Mouse (Mus musculus): ENCODE results near the gene Vcl. TPM values are rescaled to one million over a fixed set of nuclear protein-coding genes. Genes with fewer than 3 reads are reported as not detected.

The Vcl gene
- total and polyA plus RNA-seq, 3 experiments, result 2.1 to 4.6 (median 4.5) TPM

DNA sequence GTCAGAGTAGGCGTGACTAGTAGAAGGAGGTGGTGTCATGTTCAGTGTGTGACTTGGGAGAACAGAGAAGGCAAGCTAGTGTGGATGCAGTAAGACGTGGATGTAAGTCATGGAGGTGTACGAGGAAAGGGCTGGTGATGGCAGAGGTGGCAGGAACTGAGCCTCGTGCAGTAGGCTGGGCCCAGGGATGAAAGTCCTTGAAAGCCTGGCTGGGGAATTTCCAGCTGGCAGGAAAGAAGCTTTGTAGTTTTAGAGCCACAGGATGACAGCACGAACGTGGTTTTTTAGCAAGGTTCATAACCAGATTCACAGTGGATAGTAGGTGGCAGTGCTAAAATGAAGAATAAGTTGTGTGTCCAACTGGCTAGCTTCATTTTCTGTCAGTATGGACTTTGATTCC, 41.2 kb downstream of the Vcl start:
- no peak overlapping the region for H3K27ac ChIP-seq (ENCODE audit: insufficient read depth, low read depth)
- H3K4me1 ChIP-seq (ENCODE audit: control insufficient read depth in 1 of 2, insufficient read depth in 2 of 2), result peaks cover 3 to 13% of the 10 kb centered on the region in 2 experiments; a peak in 2 of 4 replicates
- no peak overlapping the region for H3K9ac ChIP-seq (ENCODE audit: insufficient read depth, low read depth)
- no peaks in the 10 kb centered on the region for H3K27me3 ChIP-seq (replicated peaks)
- H3K9me3 ChIP-seq (replicated peaks; ENCODE audit: low read length), result no peaks in the 10 kb centered on the region
- no peaks in the 10 kb centered on the region for H3K36me3 ChIP-seq (replicated peaks in 1 of 2; ENCODE audit: control insufficient read depth in 1 of 2, insufficient read depth in 1 of 2, low read length in 1 of 2)
- in situ Hi-C loops (cut with MboI; ENCODE audit: low pct_ligation_motif_present, low pct_unique_long_range_greater_than_20kb, low sequenced_read_pairs), result no loop called here
- no peak overlapping the region for H3K4me2 ChIP-seq (ENCODE audit: insufficient read depth, low read depth, poor library complexity, severe bottlenecking)
- no peak overlapping the region for H3K4me3 ChIP-seq (replicated peaks in 1 of 3; ENCODE audit: low read depth in 2 of 3, low read length in 2 of 3, poor library complexity in 1 of 3)
- DNase-seq (ENCODE audit: extremely low read depth), result no peak
- TF ChIP-seq GABPA (IDR thresholded peaks at IDR 0.05; ENCODE audit: insufficient replicate concordance, low read depth, low read length), result no peak
- no peak for TF ChIP-seq MXI1 (IDR thresholded peaks at IDR 0.05; ENCODE audit: low read depth, low read length)
- TF ChIP-seq KAT2A (IDR thresholded peaks at IDR 0.05; ENCODE audit: insufficient replicate concordance, low read length), result no peak
- TF ChIP-seq ZC3H11A (IDR thresholded peaks at IDR 0.05; ENCODE audit: low read depth, low read length), result no peak
- dilution Hi-C loops (cut with MboI; ENCODE audit: extremely low pct_ligation_motif_present, extremely low pct_unique_long_range_greater_than_20kb, low sequenced_read_pairs), result no loop called here
- H3K79me2 ChIP-seq (replicated peaks; ENCODE audit: control insufficient read depth, extremely low read depth, insufficient read depth, poor library complexity, severe bottlenecking), result no peaks in the 10 kb centered on the region

DNA sequence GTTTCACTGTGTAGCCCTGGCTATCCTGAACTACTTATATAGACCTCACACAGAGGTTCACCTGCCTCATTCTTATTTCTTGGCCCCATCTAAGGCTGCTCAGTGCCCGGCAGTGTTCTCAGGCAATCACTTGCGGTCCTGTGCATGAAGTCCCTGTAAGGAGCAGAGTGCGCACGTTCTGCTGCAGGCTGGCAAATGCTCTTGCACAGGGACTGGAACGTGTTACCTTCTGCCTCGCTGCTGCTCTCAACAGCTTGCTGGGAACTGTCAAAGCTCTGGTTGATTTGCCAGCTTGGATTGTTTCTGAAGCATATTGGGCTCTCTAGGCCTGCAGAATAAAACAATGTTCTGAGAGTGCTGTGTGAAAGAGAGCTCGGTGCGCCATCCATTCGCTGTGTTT, 41.7 kb downstream of the Vcl start:
- H3K79me2 ChIP-seq (replicated peaks; ENCODE audit: control insufficient read depth, extremely low read depth, insufficient read depth, poor library complexity, severe bottlenecking), result no peaks in the 10 kb centered on the region
- peaks cover 3 to 13% of the 10 kb centered on the region in 2 experiments; a peak in 2 of 4 replicates for H3K4me1 ChIP-seq (ENCODE audit: control insufficient read depth in 1 of 2, insufficient read depth in 2 of 2)
- H3K27me3 ChIP-seq (replicated peaks), result no peaks in the 10 kb centered on the region
- no peaks in the 10 kb centered on the region for H3K36me3 ChIP-seq (replicated peaks in 1 of 2; ENCODE audit: control insufficient read depth in 1 of 2, insufficient read depth in 1 of 2, low read length in 1 of 2)
- no peak for DNase-seq (ENCODE audit: extremely low read depth)
- dilution Hi-C loops (cut with MboI; ENCODE audit: extremely low pct_ligation_motif_present, extremely low pct_unique_long_range_greater_than_20kb, low sequenced_read_pairs), result no loop called here
- H3K9ac ChIP-seq (ENCODE audit: insufficient read depth, low read depth), result no peak overlapping the region
- in situ Hi-C loops (cut with MboI; ENCODE audit: low pct_ligation_motif_present, low pct_unique_long_range_greater_than_20kb, low sequenced_read_pairs), result no loop called here
- TF ChIP-seq RAD21 (IDR thresholded peaks at IDR 0.05; ENCODE audit: low read depth, low read length) (no peak), ZNF384 (IDR thresholded peaks at IDR 0.05; ENCODE audit: low read depth, low read length) (no peak), CHD2 (IDR thresholded peaks at IDR 0.05; ENCODE audit: low read length) (no peak), SMC3 (IDR thresholded peaks at IDR 0.05; ENCODE audit: low read depth, low read length) (no peak), NELFE (IDR thresholded peaks at IDR 0.05; ENCODE audit: low read depth, low read length) (no peak), ZKSCAN1 (IDR thresholded peaks at IDR 0.05; ENCODE audit: borderline replicate concordance, low read depth, low read length) (no peak)
- no peak overlapping the region for H3K27ac ChIP-seq (ENCODE audit: insufficient read depth, low read depth)
- no peak overlapping the region for H3K4me3 ChIP-seq (replicated peaks in 1 of 3; ENCODE audit: low read depth in 2 of 3, low read length in 2 of 3, poor library complexity in 1 of 3)
- H3K9me3 ChIP-seq (replicated peaks; ENCODE audit: low read length), result no peaks in the 10 kb centered on the region
- H3K4me2 ChIP-seq (ENCODE audit: insufficient read depth, low read depth, poor library complexity, severe bottlenecking), result no peak overlapping the region

DNA sequence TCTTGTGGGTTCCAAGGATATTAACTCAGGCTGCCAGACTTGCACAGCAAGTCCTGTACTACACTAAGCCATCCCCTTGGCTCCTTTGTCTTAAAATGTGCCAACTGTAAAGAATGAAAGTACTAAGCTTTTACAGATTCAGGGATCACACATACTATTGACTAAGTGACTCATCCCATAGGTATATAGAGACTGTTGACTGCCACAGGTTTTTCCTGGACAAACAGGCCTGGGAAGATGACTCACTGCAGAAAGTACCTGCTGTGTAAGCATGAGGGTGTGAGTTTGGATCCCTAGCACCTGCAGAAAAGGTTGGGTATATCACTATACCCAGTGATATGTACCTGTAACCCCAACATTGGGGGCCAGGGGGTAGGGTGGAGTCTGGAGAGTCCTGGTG, 44.6 kb downstream of the Vcl start:
- Histone ChIP-seq H3K9ac (ENCODE audit: insufficient read depth, low read depth) (no peak overlapping the region), H3K9me3 (replicated peaks; ENCODE audit: low read length) (no peaks in the 10 kb centered on the region), H3K36me3 (replicated peaks in 1 of 2; ENCODE audit: control insufficient read depth in 1 of 2, insufficient read depth in 1 of 2, low read length in 1 of 2) (no peaks in the 10 kb centered on the region), H3K27me3 (replicated peaks) (no peaks in the 10 kb centered on the region), H3K79me2 (replicated peaks; ENCODE audit: control insufficient read depth, extremely low read depth, insufficient read depth, poor library complexity, severe bottlenecking) (no peaks in the 10 kb centered on the region), H3K4me1 (ENCODE audit: control insufficient read depth in 1 of 2, insufficient read depth in 2 of 2) (peaks cover 3 to 5% of the 10 kb centered on the region in 2 experiments; a peak in 2 of 4 replicates), H3K4me2 (ENCODE audit: insufficient read depth, low read depth, poor library complexity, severe bottlenecking) (no peak overlapping the region), H3K4me3 (replicated peaks in 1 of 3; ENCODE audit: low read depth in 2 of 3, low read length in 2 of 3, poor library complexity in 1 of 3) (no peak overlapping the region), H3K27ac (ENCODE audit: insufficient read depth, low read depth) (no peak overlapping the region)
- DNase-seq (ENCODE audit: extremely low read depth), result no peak
- dilution Hi-C loops (cut with MboI; ENCODE audit: extremely low pct_ligation_motif_present, extremely low pct_unique_long_range_greater_than_20kb, low sequenced_read_pairs), result no loop called here
- in situ Hi-C loops (cut with MboI; ENCODE audit: low pct_ligation_motif_present, low pct_unique_long_range_greater_than_20kb, low sequenced_read_pairs), result no loop called here
- no peak for TF ChIP-seq JUN (IDR thresholded peaks at IDR 0.05; ENCODE audit: insufficient read depth, low read depth, low read length)
- TF ChIP-seq USF2 (conservative IDR thresholded peaks at IDR 0.05; ENCODE audit: low read depth, low read length), result no peak
- no peak for TF ChIP-seq MYC (IDR thresholded peaks at IDR 0.05; ENCODE audit: low read depth, low read length)
- TF ChIP-seq RCOR1 (conservative IDR thresholded peaks at IDR 0.05; ENCODE audit: low read depth, low read length), result no peak
- TF ChIP-seq MAZ (IDR thresholded peaks at IDR 0.05; ENCODE audit: low read depth, low read length), result no peak
- no peak for TF ChIP-seq NELFE (IDR thresholded peaks at IDR 0.05; ENCODE audit: low read depth, low read length)
- TF ChIP-seq USF1 (IDR thresholded peaks at IDR 0.05; ENCODE audit: low read depth, low read length), result no peak
- TF ChIP-seq TCF12 (IDR thresholded peaks at IDR 0.05; ENCODE audit: low read depth, low read length), result no peak

Data from CH12.LX (cell line).